Mouse (Mus musculus): ENCODE measurements around the gene Fam229a. TPM values are rescaled to one million over a fixed set of nuclear protein-coding genes. Genes with fewer than 3 reads are reported as not detected.
A peak's percentile ranks its signal among the peaks of the same experiment; 100 is the strongest.

Gene Fam229a
- polyA plus RNA-seq, 2 experiments from 2014 or later = not detected

GRCm38 (mm10) chr4:129495672-129496562, 4.9 kb downstream of the Fam229a start:
- no peak for ATAC-seq

GRCm38 (mm10) chr4:129496631-129497030, 5.6 kb downstream of the Fam229a start:
- peak; percentile 59 for ATAC-seq

- ATAC-seq = no peak
Observed at GRCm38 (mm10) chr4:129498941-129499340, 8.0 kb downstream of the Fam229a start.

GRCm38 (mm10) chr4:129500017-129500416, 9.0 kb downstream of the Fam229a start:
- no peak for ATAC-seq

GRCm38 (mm10) chr4:129500607-129501566, 9.9 kb downstream of the Fam229a start:
- peak; percentile 79 for ATAC-seq

GRCm38 (mm10) chr4:129502327-129502888, 11.4 kb downstream of the Fam229a start:
- no peak for ATAC-seq

- no peak for ATAC-seq
Observed at GRCm38 (mm10) chr4:129502901-129503444, 12.0 kb downstream of the Fam229a start.

- ATAC-seq = no peak
Observed at GRCm38 (mm10) chr4:129505511-129505910, 14.5 kb downstream of the Fam229a start.

GRCm38 (mm10) chr4:129507434-129508236, 16.6 kb downstream of the Fam229a start:
- peak; percentile 96 for ATAC-seq

GRCm38 (mm10) chr4:129508237-129508515, 17.2 kb downstream of the Fam229a start:
- no peak for ATAC-seq

- no peak for ATAC-seq
Observed at GRCm38 (mm10) chr4:129508834-129509600, 18.0 kb downstream of the Fam229a start.

- no peak for ATAC-seq
Observed at GRCm38 (mm10) chr4:129509650-129510049, 18.7 kb downstream of the Fam229a start.

GRCm38 (mm10) chr4:129510723-129511412, 19.9 kb downstream of the Fam229a start:
- no peak for ATAC-seq

- ATAC-seq = no peak
Observed at GRCm38 (mm10) chr4:129511413-129512096, 20.6 kb downstream of the Fam229a start.

- ATAC-seq = peak; percentile 79
Observed at GRCm38 (mm10) chr4:129513086-129513767, 22.2 kb downstream of the Fam229a start, which contains the start of gene Marcksl1. Gene Marcksl1, plus strand, starts transcription at chr4:129513581.

- no peak for ATAC-seq
Observed at GRCm38 (mm10) chr4:129513891-129514290, 22.9 kb downstream of the Fam229a start.

GRCm38 (mm10) chr4:129514300-129514898, 23.4 kb downstream of the Fam229a start:
- ATAC-seq = peak; percentile 78

GRCm38 (mm10) chr4:129516925-129517324, 25.9 kb downstream of the Fam229a start:
- ATAC-seq = no peak

- no peak for ATAC-seq
Observed at GRCm38 (mm10) chr4:129518519-129518918, 27.5 kb downstream of the Fam229a start.
